Mouse (Mus musculus) heart, embryonic 16.5 days (tissue): ENCODE results near the gene Pdlim1. TPM values are rescaled to one million over a fixed set of nuclear protein-coding genes. Genes with fewer than 3 reads are reported as not detected.

Experiments used
- ATAC-seq: fragments of 200-750 bp; cut with Nextera tagmentation; replicated peaks from 2 replicates; pipeline ENCODE4 v1.8.0; 2017; ENCODE audit warnings: moderate number of reproducible peaks; ENCODE audit not compliant: insufficient read depth, low FRiP score; ENCODE audit errors: extremely low read depth
- H3K27ac ChIP-seq: fragments of 300-500 bp; sonication (generic); 2 replicates; pipeline ENCODE4 v1.5.1; 2014; ENCODE audit warnings: mild to moderate bottlenecking, low read length, control low read depth, moderate library complexity
- H3K27me3 ChIP-seq: fragments of 300-500 bp; sonication (generic); 2 replicates; pipeline ENCODE4 v1.6.1; 2014; ENCODE audit warnings: low read length, mixed read lengths; ENCODE audit not compliant: control insufficient read depth, insufficient read depth
- H3K36me3 ChIP-seq: fragments of 300-500 bp; sonication (generic); 2 replicates; pipeline ENCODE4 v1.6.1; 2014; ENCODE audit not compliant: control insufficient read depth, insufficient read depth
- H3K4me1 ChIP-seq: fragments of 300-500 bp; sonication (generic); 2 replicates; pipeline ENCODE4 v1.6.1; 2014; ENCODE audit warnings: low read length, mixed read lengths; ENCODE audit not compliant: control insufficient read depth, insufficient read depth
- H3K4me2 ChIP-seq: fragments of 300-500 bp; sonication (generic); 2 replicates; pipeline ENCODE4 v1.6.1; 2014; ENCODE audit warnings: low read depth, mild to moderate bottlenecking, control low read depth, low read length
- H3K4me3 ChIP-seq: fragments of 300-500 bp; sonication (generic); 2 replicates; pipeline ENCODE4 v1.5.1; 2014; ENCODE audit warnings: mild to moderate bottlenecking, control low read depth, low read length
- H3K9ac ChIP-seq: fragments of 300-500 bp; sonication (generic); 2 replicates; pipeline ENCODE4 v1.6.1; 2014; ENCODE audit warnings: low read length, control low read depth
- H3K9me3 ChIP-seq: fragments of 300-500 bp; sonication (generic); replicated peaks from 2 replicates; pipeline ENCODE4 v1.6.1; 2016; ENCODE audit warnings: low read length; ENCODE audit not compliant: control insufficient read depth
- WGBS: fragments of 180-500 bp; shearing (Covaris S2); extraction: QIAGEN DNeasy Blood & Tissue Kit; methylation state at CpG from one replicate; pipeline ENCODE4 v1.1.7; 2014; 5-methylcytosine and 5-hydroxymethylcytosine counted together
- polyA plus RNA-seq: library from polyadenylated mRNA; unstranded; fragments of >200 nt; fragmentation: Nextera tagmentation; extraction: Ambion mirVana; gene quantifications from 2 replicates; pipeline ENCODE4 v1.2.1, GENCODE M21; 2015

Pdlim1 gene
- polyA plus RNA-seq, 1 experiment from 2014 or later = 267 TPM

DNA sequence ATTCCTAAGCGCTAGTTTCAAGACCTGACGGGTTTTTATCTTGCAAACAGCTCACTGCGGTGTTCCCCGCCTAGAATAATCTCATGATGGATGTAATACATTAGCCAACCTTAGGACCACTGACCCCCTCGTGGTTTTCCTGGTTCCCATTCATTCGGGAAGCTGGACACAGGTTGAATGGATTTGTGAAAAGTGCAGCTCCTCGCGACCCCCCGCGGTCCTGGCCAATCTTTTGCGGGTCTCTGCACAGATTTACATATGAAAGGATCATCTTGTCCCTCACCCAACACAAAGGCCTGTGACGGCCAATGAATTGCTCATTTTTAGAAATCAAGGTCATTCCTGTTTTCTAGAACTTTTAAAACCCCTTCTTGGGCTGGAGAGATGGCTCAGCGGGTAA lies 1.0 kb upstream of the Pdlim1 start:
- no peak overlapping the region for H3K9ac ChIP-seq
- H3K4me2 ChIP-seq = no peak overlapping the region
- H3K4me1 ChIP-seq = peaks cover 17% of the 10 kb centered on the region
- H3K9me3 ChIP-seq = no peaks in the 10 kb centered on the region; the same call in 1 of the 2 replicates
- no peaks in the 10 kb centered on the region for H3K27me3 ChIP-seq
- H3K4me3 ChIP-seq = no peak overlapping the region
- WGBS = 59% methylated on average over 13 of the region's 13 CpGs
- ATAC-seq = no peak
- H3K36me3 ChIP-seq = peaks cover 3% of the 10 kb centered on the region; the same call in 1 of the 2 replicates
- H3K27ac ChIP-seq = no peak overlapping the region

GRCm38 (mm10) chr19:40270351-40271307 lies 1.0 kb downstream of the Pdlim1 start:
- WGBS = 4% methylated on average over 63 of the region's 63 CpGs
- peak overlapping the region; percentile 77 for H3K4me3 ChIP-seq
- H3K4me1 ChIP-seq = peaks cover 25% of the 10 kb centered on the region
- no peaks in the 10 kb centered on the region for H3K27me3 ChIP-seq
- H3K36me3 ChIP-seq = peaks cover 5% of the 10 kb centered on the region; the same call in 1 of the 2 replicates
- peak; percentile 42 for ATAC-seq
- peak overlapping the region; percentile 89 for H3K9ac ChIP-seq
- no peaks in the 10 kb centered on the region for H3K9me3 ChIP-seq
- peak overlapping the region; percentile 90 for H3K4me2 ChIP-seq
- peak overlapping the region; percentile 86 for H3K27ac ChIP-seq

- no peaks in the 10 kb centered on the region for H3K27me3 ChIP-seq
- peaks cover 5% of the 10 kb centered on the region; the same call in 1 of the 2 replicates for H3K36me3 ChIP-seq
- H3K4me2 ChIP-seq = peak overlapping the region; percentile 90
- ATAC-seq = no peak
- H3K4me1 ChIP-seq = peaks cover 25% of the 10 kb centered on the region
- H3K9me3 ChIP-seq = no peaks in the 10 kb centered on the region
- H3K4me3 ChIP-seq = peak overlapping the region; percentile 77
- H3K27ac ChIP-seq = peak overlapping the region; percentile 49
- peak overlapping the region; percentile 89 for H3K9ac ChIP-seq
- 32% methylated on average over 5 of the region's 5 CpGs for WGBS
Observed at GRCm38 (mm10) chr19:40269526-40269925, 2.1 kb downstream of the Pdlim1 start.

DNA sequence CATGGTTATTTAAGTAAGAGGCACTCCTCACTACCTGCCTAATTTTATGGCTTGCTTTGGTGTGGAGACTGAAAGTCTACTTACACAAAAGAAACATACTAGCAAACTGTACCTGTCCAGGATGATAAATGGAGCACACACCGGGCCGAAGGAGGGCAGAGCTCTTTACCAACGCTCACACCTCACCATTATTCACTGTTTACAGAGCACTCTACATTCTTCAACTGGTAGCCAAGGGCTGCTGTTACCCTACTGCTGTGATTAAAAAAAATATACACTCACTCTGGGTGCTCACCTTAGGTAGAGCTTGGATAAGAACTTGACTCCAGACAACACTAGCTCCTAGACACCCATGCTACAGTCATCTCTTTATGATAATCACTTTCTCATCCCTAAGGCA lies 3.1 kb downstream of the Pdlim1 start:
- Histone ChIP-seq H3K36me3 (peaks cover 5% of the 10 kb centered on the region; the same call in 1 of the 2 replicates), H3K4me2 (peak overlapping the region; percentile 40; the same call in 1 of the 2 replicates), H3K9ac (peak overlapping the region; percentile 38; the same call in 1 of the 2 replicates), H3K4me3 (peak overlapping the region; percentile 5), H3K9me3 (no peaks in the 10 kb centered on the region), H3K27ac (no peak overlapping the region), H3K4me1 (peaks cover 25% of the 10 kb centered on the region), H3K27me3 (no peaks in the 10 kb centered on the region)
- 70% methylated on average over 3 of the region's 3 CpGs for WGBS
- ATAC-seq = no peak

DNA sequence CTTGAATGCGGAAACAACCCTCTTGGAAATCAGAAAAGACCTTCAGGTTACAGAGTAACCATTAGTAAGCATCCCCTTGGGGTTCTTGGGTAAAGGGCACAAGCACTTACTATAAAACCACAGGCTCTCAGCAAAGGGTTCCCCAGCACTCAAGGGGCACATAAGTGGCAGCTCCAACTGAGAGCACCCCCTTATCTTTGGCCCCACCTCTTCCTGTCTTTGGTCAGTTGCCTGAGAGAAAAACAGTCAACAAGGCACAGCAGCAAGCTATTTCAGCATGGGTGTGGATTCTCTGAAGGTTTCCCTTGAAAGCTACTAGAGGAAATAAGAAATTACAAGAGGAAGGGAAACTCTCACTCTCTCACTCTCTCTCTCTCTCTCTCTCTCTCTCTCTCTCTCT lies 4.3 kb downstream of the Pdlim1 start:
- WGBS = 71% methylated on average over 1 of the region's 1 CpGs
- 0 out of 2 replicates have a peak overlapping the region, but pooled peaks have one; percentile 13 for H3K4me2 ChIP-seq
- H3K4me3 ChIP-seq = no peak overlapping the region
- H3K4me1 ChIP-seq = peaks cover 25% of the 10 kb centered on the region
- ATAC-seq = no peak
- H3K27me3 ChIP-seq = no peaks in the 10 kb centered on the region
- peaks cover 5% of the 10 kb centered on the region; the same call in 1 of the 2 replicates for H3K36me3 ChIP-seq
- H3K9ac ChIP-seq = no peak overlapping the region
- H3K27ac ChIP-seq = peak overlapping the region; percentile 64
- no peaks in the 10 kb centered on the region for H3K9me3 ChIP-seq

- 52% methylated on average over 1 of the region's 1 CpGs for WGBS
- no peak for ATAC-seq
- Histone ChIP-seq H3K4me3 (no peak overlapping the region), H3K36me3 (no peaks in the 10 kb centered on the region), H3K4me2 (no peak overlapping the region), H3K27me3 (no peaks in the 10 kb centered on the region), H3K4me1 (peaks cover 36% of the 10 kb centered on the region), H3K27ac (no peak overlapping the region), H3K9ac (no peak overlapping the region), H3K9me3 (no peaks in the 10 kb centered on the region)
Observed at GRCm38 (mm10) chr19:40259485-40259884, 12.2 kb downstream of the Pdlim1 start.

- Histone ChIP-seq H3K4me1 (peaks cover 47% of the 10 kb centered on the region), H3K4me3 (no peak overlapping the region)
Observed at GRCm38 (mm10) chr19:40257396-40257795, 14.2 kb downstream of the Pdlim1 start.

DNA sequence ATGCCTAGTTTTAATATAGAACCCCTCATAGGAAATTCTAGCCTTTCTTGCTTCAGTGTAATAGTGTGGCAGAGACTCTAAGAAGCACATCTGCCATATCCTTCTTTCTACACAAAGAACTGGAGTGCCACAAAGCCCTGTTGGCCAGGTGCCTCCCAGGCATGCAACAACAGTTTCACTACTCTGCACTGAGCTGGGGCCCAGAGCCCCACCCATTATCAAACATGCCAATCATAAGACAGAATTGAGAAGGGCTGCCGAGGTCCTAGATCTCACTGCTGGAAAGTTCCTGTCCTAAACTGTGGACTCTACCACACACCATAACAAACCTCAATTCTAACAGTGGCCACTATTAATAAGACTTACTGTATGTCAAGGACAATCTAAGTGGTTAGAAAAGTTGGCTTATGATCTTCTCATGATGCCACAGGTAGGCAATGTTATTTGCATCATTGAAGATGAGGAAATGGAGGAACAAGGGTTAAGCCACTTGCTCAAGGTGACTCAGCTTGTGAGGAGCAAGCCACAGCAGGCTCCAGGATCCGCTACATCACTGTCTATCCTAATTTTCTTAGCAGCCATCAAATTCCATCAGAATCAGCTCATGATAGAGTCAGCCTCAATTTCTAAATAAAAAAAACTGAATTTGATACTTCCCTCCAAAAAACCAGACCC lies 15.1 kb downstream of the Pdlim1 start:
- H3K4me1 ChIP-seq = peaks cover 47% of the 10 kb centered on the region

More at GRCm38 (mm10) chr19:40257396-40257795, 14.2 kb downstream of the Pdlim1 start:
- Histone ChIP-seq H3K27ac (peak overlapping the region; percentile 20; the same call in 1 of the 2 replicates), H3K27me3 (no peaks in the 10 kb centered on the region), H3K4me2 (no peak overlapping the region), H3K9ac (no peak overlapping the region), H3K36me3 (no peaks in the 10 kb centered on the region), H3K9me3 (no peaks in the 10 kb centered on the region)
- peak; percentile 52; the same call in 1 of the 2 replicates for ATAC-seq
- WGBS = 46% methylated on average over 4 of the region's 4 CpGs

More for the DNA sequence above, 15.1 kb downstream of the Pdlim1 start:
- H3K27ac ChIP-seq = peak overlapping the region; percentile 20; the same call in 1 of the 2 replicates
- H3K36me3 ChIP-seq = peaks cover under 1% of the 10 kb centered on the region; the same call in 1 of the 2 replicates
- no peak for ATAC-seq
- no peaks in the 10 kb centered on the region for H3K27me3 ChIP-seq
- no peak overlapping the region for H3K4me3 ChIP-seq
- 53% methylated on average over 2 of the region's 2 CpGs for WGBS
- H3K9ac ChIP-seq = no peak overlapping the region
- H3K9me3 ChIP-seq = no peaks in the 10 kb centered on the region
- no peak overlapping the region for H3K4me2 ChIP-seq
